ENCODE assay signal across 8 mouse cellular contexts in genomic region chr6:88724313-88725195, GRCm38 (mm10). TPM values are rescaled to one million over a fixed set of nuclear protein-coding genes. Genes with fewer than 3 reads are reported as not detected.
DNase-seq lines count a peak whose midpoint lies in the region; ATAC-seq and TF ChIP-seq lines count a peak whose summit lies in the region.

Gene Mgll (plus strand): TSS chr6:88724412.

- peaks cover 18% of the 10 kb centered on the region for H3K27me3 ChIP-seq in forebrain, embryonic 11.5 days (ENCODE audit: control insufficient read depth, insufficient read depth, low read length)
- peaks cover 19% of the 10 kb centered on the region; the same call in 1 of the 2 replicates for H3K27me3 ChIP-seq in heart, embryonic 13.5 days (replicated peaks)
- no peaks in the 10 kb centered on the region for H3K27me3 ChIP-seq in kidney, postnatal 0 days (ENCODE audit: insufficient read depth, low read length)
- peaks cover 9% of the 10 kb centered on the region for H3K27me3 ChIP-seq in midbrain, embryonic 16.5 days (ENCODE audit: control insufficient read depth, insufficient read depth, low read depth, low read length)
- H3K27me3 ChIP-seq in stomach, embryonic 15.5 days (replicated peaks) = no peaks in the 10 kb centered on the region

- H3K9ac ChIP-seq in forebrain, embryonic 11.5 days (ENCODE audit: low read length) = peak within 1 kb of the TSS; percentile 64
- peak within 1 kb of the TSS; percentile 85 for H3K9ac ChIP-seq in heart, embryonic 13.5 days
- peak within 1 kb of the TSS; percentile 65 for H3K9ac ChIP-seq in kidney, postnatal 0 days (ENCODE audit: low read depth, low read length)
- peak within 1 kb of the TSS; percentile 79 for H3K9ac ChIP-seq in midbrain, embryonic 16.5 days (ENCODE audit: low read depth, low read length)
- H3K9ac ChIP-seq in stomach, embryonic 15.5 days = peak within 1 kb of the TSS; percentile 70

- peak; percentile 15 to 19 for DNase-seq in CD8-positive naive resting alpha-beta T cell, adult 2 months (ENCODE audit: low read depth in 2 of 2, low spot score in 2 of 2)
- peak; percentile 65 for DNase-seq in c-Kit-negative CD71-positive TER-119-positive erythroid progenitor cells, embryonic 14.5 days (ENCODE audit: low read depth, low spot score)
- DNase-seq in forebrain, embryonic 11.5 days (ENCODE audit: low spot score) = peak; percentile 82
- peak; percentile 50 for DNase-seq in kidney, postnatal 0 days (ENCODE audit: low spot score)
- peak; percentile 85 for DNase-seq in liver

- H3K4me3 ChIP-seq in forebrain, embryonic 11.5 days (ENCODE audit: low read depth, low read length) = peak within 1 kb of the TSS; percentile 56
- peak within 1 kb of the TSS; percentile 77 for H3K4me3 ChIP-seq in heart, embryonic 13.5 days
- peak within 1 kb of the TSS; percentile 71 for H3K4me3 ChIP-seq in kidney, postnatal 0 days (replicated peaks; ENCODE audit: low read depth, low read length)
- H3K4me3 ChIP-seq in midbrain, embryonic 16.5 days (ENCODE audit: low read depth, low read length) = peak within 1 kb of the TSS; percentile 74
- H3K4me3 ChIP-seq in stomach, embryonic 15.5 days (replicated peaks) = peak within 1 kb of the TSS; percentile 65

- no peak within 1 kb of the TSS for H3K27ac ChIP-seq in forebrain, embryonic 11.5 days (ENCODE audit: low read depth, low read length)
- H3K27ac ChIP-seq in heart, embryonic 13.5 days (replicated peaks) = peak within 1 kb of the TSS; percentile 15; the same call in 1 of the 2 replicates
- H3K27ac ChIP-seq in kidney, postnatal 0 days = peak within 1 kb of the TSS; percentile 77
- peak within 1 kb of the TSS; percentile 77 for H3K27ac ChIP-seq in midbrain, embryonic 16.5 days (ENCODE audit: low read length)
- H3K27ac ChIP-seq in stomach, embryonic 15.5 days = peak within 1 kb of the TSS; percentile 77

- H3K4me1 ChIP-seq in forebrain, embryonic 11.5 days (replicated peaks; ENCODE audit: control insufficient read depth, insufficient read depth, low read length) = peaks cover 5% of the 10 kb centered on the region; the same call in 1 of the 2 replicates
- peaks cover 9% of the 10 kb centered on the region for H3K4me1 ChIP-seq in heart, embryonic 13.5 days
- H3K4me1 ChIP-seq in kidney, postnatal 0 days (replicated peaks; ENCODE audit: insufficient read depth, low read length) = peaks cover 12% of the 10 kb centered on the region
- H3K4me1 ChIP-seq in midbrain, embryonic 16.5 days (ENCODE audit: control insufficient read depth, insufficient read depth, low read length) = no peaks in the 10 kb centered on the region; the same call in 1 of the 2 replicates
- peaks cover 14% of the 10 kb centered on the region; the same call in 1 of the 2 replicates for H3K4me1 ChIP-seq in stomach, embryonic 15.5 days

- peak within 1 kb of the TSS; percentile 98 for H3K4me2 ChIP-seq in forebrain, embryonic 11.5 days (ENCODE audit: low read depth, low read length, severe bottlenecking)
- peak within 1 kb of the TSS; percentile 99 for H3K4me2 ChIP-seq in heart, embryonic 13.5 days
- H3K4me2 ChIP-seq in kidney, postnatal 0 days (ENCODE audit: low read length) = peak within 1 kb of the TSS; percentile 99
- H3K4me2 ChIP-seq in midbrain, embryonic 16.5 days (ENCODE audit: low read length) = peak within 1 kb of the TSS; percentile 96
- peak within 1 kb of the TSS; percentile 90 for H3K4me2 ChIP-seq in stomach, embryonic 15.5 days

- peak; percentile 41 for TF ChIP-seq CTCF in kidney, postnatal 0 days (IDR thresholded peaks at IDR 0.05; ENCODE audit: low read depth)

- peak; percentile 84 for ATAC-seq in forebrain, embryonic 11.5 days (replicated peaks; ENCODE audit: low FRiP score)
- peak; percentile 72 for ATAC-seq in heart, embryonic 13.5 days (ENCODE audit: extremely low read depth, insufficient number of reproducible peaks, low FRiP score, low TSS enrichment)
- ATAC-seq in kidney, postnatal 0 days (replicated peaks; ENCODE audit: low FRiP score, low read depth) = peak; percentile 48
- ATAC-seq in midbrain, embryonic 16.5 days = peak; percentile 92
- ATAC-seq in stomach, embryonic 15.5 days (ENCODE audit: insufficient read depth, low FRiP score, low read depth) = peak; percentile 88

- H3K9me3 ChIP-seq in forebrain, embryonic 11.5 days (ENCODE audit: control insufficient read depth, low read length) = no peaks in the 10 kb centered on the region
- no peaks in the 10 kb centered on the region for H3K9me3 ChIP-seq in heart, embryonic 13.5 days
- no peaks in the 10 kb centered on the region for H3K9me3 ChIP-seq in kidney, postnatal 0 days (replicated peaks; ENCODE audit: low read length)
- H3K9me3 ChIP-seq in midbrain, embryonic 16.5 days (replicated peaks; ENCODE audit: control insufficient read depth, low read length, poor library complexity, severe bottlenecking) = no peaks in the 10 kb centered on the region
- no peaks in the 10 kb centered on the region for H3K9me3 ChIP-seq in stomach, embryonic 15.5 days

- no peaks in the 10 kb centered on the region for H3K36me3 ChIP-seq in forebrain, embryonic 11.5 days (ENCODE audit: control insufficient read depth, insufficient read depth, low read length)
- H3K36me3 ChIP-seq in heart, embryonic 13.5 days = no peaks in the 10 kb centered on the region
- H3K36me3 ChIP-seq in kidney, postnatal 0 days (ENCODE audit: insufficient read depth, low read length) = no peaks in the 10 kb centered on the region
- H3K36me3 ChIP-seq in midbrain, embryonic 16.5 days (ENCODE audit: control insufficient read depth, insufficient read depth, low read length) = no peaks in the 10 kb centered on the region
- H3K36me3 ChIP-seq in stomach, embryonic 15.5 days = 0 out of 2 replicates have a peak, but pooled peaks cover 4% of the 10 kb centered on the region

- under 1% methylated on average over 82 of the region's 105 CpGs for WGBS in forebrain, embryonic 11.5 days
- under 1% methylated on average over 103 of the region's 105 CpGs for WGBS in heart, embryonic 13.5 days
- under 1% methylated on average over 105 of the region's 105 CpGs for WGBS in kidney, postnatal 0 days
- WGBS in midbrain, embryonic 16.5 days = under 1% methylated on average over 95 of the region's 105 CpGs
- under 1% methylated on average over 105 of the region's 105 CpGs for WGBS in stomach, embryonic 15.5 days

RNA-seq across cellular contexts. Expression of gene Mgll, which starts in this region (rescaled TPM):
- polyA plus RNA-seq in forebrain, embryonic 11.5 days (2014; fragmentation: Nextera tagmentation; extraction: Ambion mirVana) = 4.1 and 4.4 TPM in 2 replicates
- polyA plus RNA-seq in heart, embryonic 13.5 days (2015; fragmentation: Nextera tagmentation; extraction: Ambion mirVana) = 13.8 and 19.6 TPM in 2 replicates
- polyA plus RNA-seq in kidney, postnatal 0 days (2015; fragmentation: Nextera tagmentation; extraction: Ambion mirVana) = 43.6 and 51.4 TPM in 2 replicates
- polyA plus RNA-seq in midbrain, embryonic 16.5 days (2015; fragmentation: Nextera tagmentation; extraction: Ambion mirVana) = 31.8 and 55.0 TPM in 2 replicates
- polyA plus RNA-seq in stomach, embryonic 15.5 days (2015; fragmentation: Nextera tagmentation; extraction: Ambion mirVana) = 109 and 123 TPM in 2 replicates

Comparison
In these comparisons a context has a peak if more than half of its experiments do, and no peak if none do; other contexts are left out.
1. DNase-seq: peak in every context shown above with its lines; median percentile 85 in liver; 82 in forebrain, embryonic 11.5 days; 65 in c-Kit-negative CD71-positive TER-119-positive erythroid progenitor cells, embryonic 14.5 days; 50 in kidney, postnatal 0 days; 17 in CD8-positive naive resting alpha-beta T cell, adult 2 months.